Mouse (Mus musculus) liver, embryonic 16.5 days (tissue): ENCODE results near the gene Gm16181. TPM values are rescaled to one million over a fixed set of nuclear protein-coding genes. Genes with fewer than 3 reads are reported as not detected.

Experiments
- ATAC-seq: fragments of 200-750 bp; cut with Nextera tagmentation; 2 replicates; pipeline ENCODE4 v1.8.0; 2017; ENCODE audit warnings: low read depth, mild to moderate bottlenecking, moderate number of reproducible peaks, moderate library complexity
- H3K27ac ChIP-seq: fragments of 300-500 bp; sonication (generic); 2 replicates; pipeline ENCODE4 v1.5.1; 2014; ENCODE audit warnings: mild to moderate bottlenecking, low read length
- H3K27me3 ChIP-seq: fragments of 300-500 bp; sonication (generic); 2 replicates; pipeline ENCODE4 v1.6.1; 2014; ENCODE audit warnings: low read depth, low read length, mixed read lengths; ENCODE audit not compliant: control insufficient read depth, insufficient read depth
- H3K36me3 ChIP-seq: fragments of 300-500 bp; sonication (generic); 2 replicates; pipeline ENCODE4 v1.6.1; 2014; ENCODE audit warnings: mild to moderate bottlenecking; ENCODE audit not compliant: control insufficient read depth, insufficient read depth
- H3K4me1 ChIP-seq: fragments of 300-500 bp; sonication (generic); 2 replicates; pipeline ENCODE4 v1.6.1; 2014; ENCODE audit warnings: low read depth, low read length, mixed read lengths; ENCODE audit not compliant: control insufficient read depth
- H3K4me2 ChIP-seq: fragments of 300-500 bp; sonication (generic); 2 replicates; pipeline ENCODE4 v1.6.1; 2014; ENCODE audit warnings: low read depth, low read length, mixed read lengths
- H3K4me3 ChIP-seq: fragments of 300-500 bp; sonication (generic); 2 replicates; pipeline ENCODE4 v1.5.1; 2014; ENCODE audit warnings: low read depth, mild to moderate bottlenecking, low read length
- H3K9ac ChIP-seq: fragments of 300-500 bp; sonication (generic); 2 replicates; pipeline ENCODE4 v1.6.1; 2014; ENCODE audit warnings: low read depth, low read length
- H3K9me3 ChIP-seq: fragments of 300-500 bp; sonication (generic); replicated peaks from 2 replicates; pipeline ENCODE4 v1.6.1; 2016; ENCODE audit warnings: low read length; ENCODE audit not compliant: control insufficient read depth
- WGBS: fragments of 180-500 bp; shearing (Covaris S2); extraction: QIAGEN DNeasy Blood & Tissue Kit; methylation state at CpG from one replicate; pipeline ENCODE4 v1.1.7; 2014; ENCODE audit not compliant: insufficient replicate concordance; 5-methylcytosine and 5-hydroxymethylcytosine counted together
- microRNA-seq: library from miRNA; unstranded; fragments of <30 nt; microRNA quantifications from one replicate; pipeline ENCODE4, GENCODE M21; 2016
- polyA plus RNA-seq: library from polyadenylated mRNA; unstranded; fragments of >200 nt; fragmentation: Nextera tagmentation; extraction: Ambion mirVana; gene quantifications from 2 replicates; pipeline ENCODE4 v1.2.1, GENCODE M21; 2015

The Gm16181 gene
- polyA plus RNA-seq, 1 experiment from 2014 or later: not detected

DNA sequence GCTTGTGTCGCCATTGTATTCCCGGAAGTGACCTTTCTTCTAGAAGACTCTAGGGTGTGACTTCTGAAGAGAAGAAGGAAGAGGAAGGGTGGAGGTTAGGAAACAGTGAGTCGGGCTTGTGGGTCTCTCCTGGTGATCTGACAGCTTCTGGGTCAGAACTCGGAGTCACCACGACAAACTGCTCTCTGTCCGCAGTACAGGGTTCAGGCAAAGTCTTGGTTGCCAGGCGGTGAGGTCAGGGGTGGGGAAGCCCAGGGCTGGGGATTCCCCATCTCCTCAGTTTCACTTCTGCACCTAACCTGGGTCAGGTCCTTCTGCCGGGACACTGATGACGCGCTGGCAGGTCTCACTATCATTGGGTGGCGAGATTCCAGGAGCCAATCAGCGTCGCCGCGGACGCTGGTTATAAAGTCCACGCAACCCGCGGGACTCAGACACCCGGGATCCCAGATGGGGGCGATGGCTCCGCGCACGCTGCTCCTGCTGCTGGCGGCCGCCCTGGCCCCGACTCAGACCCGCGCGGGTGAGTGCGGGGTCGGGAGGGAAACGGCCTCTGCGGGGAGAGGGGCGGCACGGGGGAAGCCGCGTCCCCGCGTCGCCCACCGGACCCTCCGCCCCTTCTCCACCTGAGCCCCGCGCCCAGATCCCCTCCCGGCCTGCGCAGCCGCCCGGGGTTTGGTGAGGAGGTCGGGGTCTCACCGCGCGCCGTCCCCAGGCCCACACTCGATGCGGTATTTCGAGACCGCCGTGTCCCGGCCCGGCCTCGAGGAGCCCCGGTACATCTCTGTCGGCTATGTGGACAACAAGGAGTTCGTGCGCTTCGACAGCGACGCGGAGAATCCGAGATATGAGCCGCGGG lies 42.3 kb downstream of the Gm16181 start, which contains the start of gene H2-D1:
H2-D1 (plus strand) TSS at position 67 of the 859 bp plus-strand sequence.
- WGBS: under 1% methylated on average over 66 of the region's 73 CpGs
- Histone ChIP-seq H3K4me3 (peak within 1 kb of the TSS; percentile 75), H3K27me3 (no peaks in the 10 kb centered on the region), H3K4me1 (peaks cover 14% of the 10 kb centered on the region), H3K36me3 (no peaks in the 10 kb centered on the region), H3K9ac (peak within 1 kb of the TSS; percentile 76), H3K4me2 (peak within 1 kb of the TSS; percentile 100), H3K9me3 (no peaks in the 10 kb centered on the region), H3K27ac (peak within 1 kb of the TSS; percentile 40)
- ATAC-seq: peak; percentile 91

DNA sequence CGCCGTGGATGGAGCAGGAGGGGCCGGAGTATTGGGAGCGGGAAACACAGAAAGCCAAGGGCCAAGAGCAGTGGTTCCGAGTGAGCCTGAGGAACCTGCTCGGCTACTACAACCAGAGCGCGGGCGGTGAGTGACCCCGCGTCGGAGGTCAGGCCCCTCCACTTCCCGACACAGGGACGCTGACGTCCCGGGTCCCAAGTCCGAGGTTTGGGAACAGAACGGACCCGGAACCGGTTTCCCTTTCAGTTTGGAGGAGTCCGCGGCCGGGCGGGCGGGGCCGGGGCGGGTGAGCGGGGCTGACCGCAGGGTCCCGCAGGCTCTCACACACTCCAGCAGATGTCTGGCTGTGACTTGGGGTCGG lies 42.9 kb downstream of the Gm16181 start:
- WGBS: under 1% methylated on average over 31 of the region's 31 CpGs
- Histone ChIP-seq H3K4me2 (peak overlapping the region; percentile 100), H3K4me3 (peak overlapping the region; percentile 75), H3K9ac (peak overlapping the region; percentile 76), H3K27ac (no peak overlapping the region), H3K27me3 (no peaks in the 10 kb centered on the region), H3K36me3 (no peaks in the 10 kb centered on the region), H3K9me3 (no peaks in the 10 kb centered on the region), H3K4me1 (peaks cover 12% of the 10 kb centered on the region)
- no peak; the same call in none of the 2 replicates for ATAC-seq

DNA sequence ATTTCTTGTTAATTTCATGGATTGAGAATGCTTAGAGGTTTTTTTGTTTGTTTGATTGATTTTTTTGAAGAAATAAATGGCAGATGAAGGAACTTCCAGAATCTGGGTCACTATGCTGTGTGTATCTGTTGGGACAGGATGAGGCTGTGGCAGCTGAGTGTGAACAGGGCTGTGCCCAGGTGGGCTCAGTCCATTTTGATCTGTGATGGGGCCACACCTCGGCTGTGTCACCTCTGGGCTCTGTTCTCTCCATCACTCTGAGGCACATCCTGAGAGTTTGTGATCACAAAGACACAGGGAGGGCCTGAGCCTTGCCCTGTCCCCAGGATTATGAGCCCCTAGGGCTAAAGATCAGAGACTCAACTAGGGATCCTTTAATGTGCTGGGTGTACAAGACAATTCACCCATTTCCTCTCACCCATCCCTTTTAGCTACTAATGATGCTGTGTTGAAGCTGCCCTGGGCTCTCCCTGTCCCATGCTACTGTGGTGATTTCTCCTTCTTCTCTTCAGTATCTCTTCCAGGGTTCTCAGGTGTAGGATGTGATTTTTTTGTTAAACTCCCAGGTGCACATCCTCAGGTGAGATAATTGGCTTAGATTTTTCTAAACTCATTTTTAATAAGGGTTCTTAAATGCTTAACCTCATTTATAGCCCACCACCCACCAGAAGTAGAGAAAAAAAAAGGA lies 46.9 kb downstream of the Gm16181 start:
- Histone ChIP-seq H3K9ac (no peak overlapping the region), H3K4me1 (peaks cover 3% of the 10 kb centered on the region; the same call in 1 of the 2 replicates), H3K4me2 (no peak overlapping the region), H3K36me3 (no peaks in the 10 kb centered on the region), H3K27ac (no peak overlapping the region), H3K27me3 (no peaks in the 10 kb centered on the region), H3K9me3 (no peaks in the 10 kb centered on the region), H3K4me3 (no peak overlapping the region)
- WGBS: 42% methylated on average over 1 of the region's 1 CpGs
- no peak for ATAC-seq

DNA sequence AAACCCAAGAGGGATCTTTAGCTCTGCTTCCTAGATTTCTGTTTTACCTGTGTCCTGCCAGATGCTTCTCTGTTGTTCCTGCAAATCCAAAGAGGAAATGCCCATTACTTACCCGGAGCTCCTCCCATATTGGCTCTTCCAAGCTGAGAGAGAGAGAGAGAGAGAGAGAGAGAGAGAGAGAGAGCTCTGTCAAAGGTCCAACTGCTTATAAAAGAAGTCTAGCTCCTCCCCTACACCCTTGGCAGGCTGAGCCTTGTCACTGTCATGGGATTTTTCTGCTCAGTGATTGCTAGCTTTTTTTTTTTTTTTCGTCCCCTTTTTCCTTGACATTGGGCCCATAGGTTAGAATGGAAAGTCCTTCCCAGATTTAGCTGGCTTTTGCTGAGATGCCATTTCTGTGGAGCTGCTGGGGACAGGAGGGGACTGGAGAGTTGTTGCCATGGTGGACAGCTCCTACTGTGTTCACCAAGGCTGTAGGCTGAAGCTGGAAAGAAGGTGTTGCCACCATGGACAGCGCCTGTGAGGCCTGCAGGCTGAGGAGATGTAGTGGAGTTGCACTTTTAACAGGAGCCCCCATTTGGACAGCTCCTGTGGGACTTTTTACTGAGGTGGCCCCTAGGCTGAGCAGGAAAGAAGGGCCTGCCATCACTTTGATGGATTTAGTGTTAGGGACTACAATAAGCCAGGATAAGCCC lies 49.2 kb downstream of the Gm16181 start:
- Histone ChIP-seq H3K4me3 (no peak overlapping the region), H3K36me3 (no peaks in the 10 kb centered on the region), H3K27me3 (no peaks in the 10 kb centered on the region), H3K9me3 (no peaks in the 10 kb centered on the region), H3K4me1 (no peaks in the 10 kb centered on the region), H3K9ac (no peak overlapping the region), H3K27ac (no peak overlapping the region), H3K4me2 (no peak overlapping the region)
- 31% methylated on average over 3 of the region's 3 CpGs for WGBS
- ATAC-seq: no peak

DNA sequence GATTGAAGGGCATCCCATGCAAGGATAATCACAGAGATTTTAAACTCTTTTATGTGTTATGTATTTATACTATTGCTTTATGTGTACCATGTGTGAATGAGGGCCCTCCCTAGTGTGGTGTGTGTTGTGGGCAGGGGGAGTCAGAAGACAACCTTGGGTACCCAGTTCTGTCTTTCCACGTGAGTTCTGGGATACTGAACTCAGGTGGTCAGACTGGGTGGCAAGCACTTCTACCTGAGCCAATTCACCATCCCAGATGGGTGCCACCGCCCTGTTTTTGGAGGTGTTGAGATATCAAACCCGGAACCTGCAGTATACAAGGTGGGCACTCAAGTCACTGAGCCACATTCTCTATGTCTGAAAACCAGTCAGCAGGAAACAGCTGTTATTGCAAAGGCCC lies 51.6 kb downstream of the Gm16181 start:
- 63% methylated on average over 3 of the region's 3 CpGs for WGBS
- Histone ChIP-seq H3K27ac (no peak overlapping the region), H3K9me3 (no peaks in the 10 kb centered on the region), H3K9ac (no peak overlapping the region), H3K4me3 (no peak overlapping the region), H3K4me2 (no peak overlapping the region), H3K36me3 (no peaks in the 10 kb centered on the region), H3K4me1 (no peaks in the 10 kb centered on the region), H3K27me3 (peaks cover 13% of the 10 kb centered on the region)
- no peak for ATAC-seq

Small RNA genes lying within 50 kb of the gene (microRNA-seq; reads per million reads assigned to microRNA genes)
- gene Mir6973a: not detected
- gene Mir6974: not detected
- 2.2 reads per million for gene Mir6975
- 0.98 reads per million for gene Mir8094

Other genes with a start within 250 kb of the Gm16181 start
- 0.87 and 1.5 TPM in 2 replicates for gene Hspa1a, start 248.7 kb upstream of the Gm16181 start, polyA plus RNA-seq
- 0.21 and 0.27 TPM in 2 replicates for gene Hspa1l, start 248.1 kb upstream of the Gm16181 start, polyA plus RNA-seq
- gene Lsm2, start 239.0 kb upstream of the Gm16181 start, polyA plus RNA-seq: 97.6 and 103 TPM in 2 replicates
- gene Vars, start 219.8 kb upstream of the Gm16181 start, polyA plus RNA-seq: 82.2 and 90.1 TPM in 2 replicates
- 0.09 and 0.13 TPM in 2 replicates for gene Vwa7, start 204.3 kb upstream of the Gm16181 start, polyA plus RNA-seq
- 2.2 and 2.6 TPM in 2 replicates for gene Sapcd1, start 192.8 kb upstream of the Gm16181 start, polyA plus RNA-seq
- 4.2 and 4.6 TPM in 2 replicates for gene Msh5, start 174.1 kb upstream of the Gm16181 start, polyA plus RNA-seq
- 112 and 121 TPM in 2 replicates for gene Clic1, start 170.9 kb upstream of the Gm16181 start, polyA plus RNA-seq
- gene Ddah2, start 161.8 kb upstream of the Gm16181 start, polyA plus RNA-seq: 16.3 and 18.1 TPM in 2 replicates
- gene Ly6g6c, start 155.4 kb upstream of the Gm16181 start, polyA plus RNA-seq: 0.24 and 0.37 TPM in 2 replicates
- 3.4 and 4.5 TPM in 2 replicates for gene Mpig6b, start 154.7 kb upstream of the Gm16181 start, polyA plus RNA-seq
- gene Ly6g6e, start 143.9 kb upstream of the Gm16181 start, polyA plus RNA-seq: 0.17 TPM in 1 of 2 replicates, not detected in the other
- gene Ly6g6d, start 142.8 kb upstream of the Gm16181 start, polyA plus RNA-seq: 0.55 and 0.77 TPM in 2 replicates
- 4.0 and 5.7 TPM in 2 replicates for gene Ly6g6f, start 135.2 kb upstream of the Gm16181 start, polyA plus RNA-seq
- gene Abhd16a, start 131.6 kb upstream of the Gm16181 start, polyA plus RNA-seq: 47.4 and 52.1 TPM in 2 replicates
- gene Ly6g5c, start 112.6 kb upstream of the Gm16181 start, polyA plus RNA-seq: not detected in 2 replicates
- 0.33 and 0.35 TPM in 2 replicates for gene Ly6g5b, start 105.4 kb upstream of the Gm16181 start, polyA plus RNA-seq
- 12.4 and 12.9 TPM in 2 replicates for gene Gpank1, start 99.4 kb upstream of the Gm16181 start, polyA plus RNA-seq
- gene Csnk2b, start 98.8 kb upstream of the Gm16181 start, polyA plus RNA-seq: 115 and 123 TPM in 2 replicates
- 2.7 TPM in 2 replicates for gene D17H6S53E, start 94.5 kb upstream of the Gm16181 start, polyA plus RNA-seq
- 959 and 972 TPM in 2 replicates for gene Apom, start 88.8 kb upstream of the Gm16181 start, polyA plus RNA-seq
- gene Bag6, start 85.7 kb upstream of the Gm16181 start, polyA plus RNA-seq: 19.7 and 21.4 TPM in 2 replicates
- 38.4 and 45.0 TPM in 2 replicates for gene Prrc2a, start 55.9 kb upstream of the Gm16181 start, polyA plus RNA-seq
- gene Aif1, start 44.8 kb upstream of the Gm16181 start, polyA plus RNA-seq: 22.8 and 23.2 TPM in 2 replicates
- gene Lst1, start 32.4 kb upstream of the Gm16181 start, polyA plus RNA-seq: 38.8 and 41.4 TPM in 2 replicates
- gene Ltb, start 26.4 kb upstream of the Gm16181 start, polyA plus RNA-seq: 1.2 and 2.4 TPM in 2 replicates
- 0.36 and 0.48 TPM in 2 replicates for gene Tnf, start 18.8 kb upstream of the Gm16181 start, polyA plus RNA-seq
- not detected in 2 replicates for gene Lta, start 15.5 kb upstream of the Gm16181 start, polyA plus RNA-seq
- gene Atp6v1g2, start 12.8 kb downstream of the Gm16181 start, polyA plus RNA-seq: 0.58 and 1.0 TPM in 2 replicates
- gene Nfkbil1, start 15.0 kb downstream of the Gm16181 start, polyA plus RNA-seq: 2.8 and 2.9 TPM in 2 replicates
- gene Ddx39b, start 20.9 kb downstream of the Gm16181 start, polyA plus RNA-seq: 128 and 133 TPM in 2 replicates
- 98.3 and 107 TPM in 2 replicates for gene H2-D1, start 41.9 kb downstream of the Gm16181 start, polyA plus RNA-seq
- gene H2-Q1, start 99.6 kb downstream of the Gm16181 start, polyA plus RNA-seq: 0.56 and 0.77 TPM in 2 replicates
- 1.3 and 2.6 TPM in 2 replicates for gene H2-Q2, start 121.4 kb downstream of the Gm16181 start, polyA plus RNA-seq
- 2.1 and 2.5 TPM in 2 replicates for gene H2-Q4, start 158.8 kb downstream of the Gm16181 start, polyA plus RNA-seq
- gene H2-Q6, start 204.0 kb downstream of the Gm16181 start, polyA plus RNA-seq: 8.7 and 9.7 TPM in 2 replicates
- gene H2-Q7, start 218.3 kb downstream of the Gm16181 start, polyA plus RNA-seq: 16.0 and 16.6 TPM in 2 replicates
- gene H2-Q10, start 249.3 kb downstream of the Gm16181 start, polyA plus RNA-seq: 377 and 430 TPM in 2 replicates